Mouse (Mus musculus) midbrain, postnatal 0 days (tissue): ENCODE data around the gene Plekhh1. TPM values are rescaled to one million over a fixed set of nuclear protein-coding genes. Genes with fewer than 3 reads are reported as not detected.

Experiments
- ATAC-seq: fragments of 200-750 bp; cut with Nextera tagmentation; 2 replicates; pipeline ENCODE4 v1.8.0; 2017; ENCODE audit warnings: moderate number of reproducible peaks, mild to moderate bottlenecking, moderate TSS enrichment, moderate library complexity; ENCODE audit not compliant: low FRiP score
- DNase-seq: peaks from one replicate; pipeline ENCODE4 v3.0.0-alpha.2; 2015; ENCODE audit warnings: low spot score
- H3K27ac ChIP-seq: fragments of 300-500 bp; sonication (generic); 2 replicates; pipeline ENCODE4 v1.5.1; 2014; ENCODE audit warnings: low read depth, mild to moderate bottlenecking, low read length, mixed read lengths
- H3K27me3 ChIP-seq: fragments of 300-500 bp; sonication (generic); 2 replicates; pipeline ENCODE4 v1.6.1; 2014; ENCODE audit warnings: low read length, control low read depth, mixed read lengths; ENCODE audit not compliant: insufficient read depth
- H3K36me3 ChIP-seq: fragments of 300-500 bp; sonication (generic); 2 replicates; pipeline ENCODE4 v1.6.1; 2014; ENCODE audit warnings: low read length, control low read depth, mixed read lengths; ENCODE audit not compliant: insufficient read depth
- H3K4me1 ChIP-seq: fragments of 300-500 bp; sonication (generic); 2 replicates; pipeline ENCODE4 v1.6.1; 2014; ENCODE audit warnings: mild to moderate bottlenecking, control low read depth, antibody characterized with exemption, low read length, mixed read lengths; ENCODE audit not compliant: insufficient read depth
- H3K4me2 ChIP-seq: fragments of 300-500 bp; sonication (generic); 2 replicates; pipeline ENCODE4 v1.6.1; 2014; ENCODE audit warnings: low read depth, mild to moderate bottlenecking, low read length, mixed read lengths; ENCODE audit not compliant: poor library complexity, severe bottlenecking
- H3K4me3 ChIP-seq: fragments of 300-500 bp; sonication (generic); 2 replicates; pipeline ENCODE4 v1.5.1; 2014; ENCODE audit warnings: low read depth, mild to moderate bottlenecking, low read length, moderate library complexity
- H3K9ac ChIP-seq: fragments of 300-500 bp; sonication (generic); replicated peaks from 2 replicates; pipeline ENCODE4 v1.6.1; 2014; ENCODE audit warnings: mild to moderate bottlenecking, low read length, moderate library complexity, mixed read lengths; ENCODE audit not compliant: poor library complexity, severe bottlenecking
- H3K9me3 ChIP-seq: fragments of 300-500 bp; sonication (generic); 2 replicates; pipeline ENCODE4 v1.6.1; 2016; ENCODE audit warnings: low read length, control low read depth
- CTCF ChIP-seq: IDR thresholded peaks from 2 replicates; pipeline ENCODE4 v1.5.1; 2016; ENCODE audit warnings: antibody characterized with exemption, mild to moderate bottlenecking
- WGBS: fragments of 180-500 bp; shearing (Covaris S2); extraction: QIAGEN DNeasy Blood & Tissue Kit; methylation state at CpG from one replicate; pipeline ENCODE4 v1.1.7; 2014; 5-methylcytosine and 5-hydroxymethylcytosine counted together
- polyA plus RNA-seq: library from polyadenylated mRNA; unstranded; fragments of >200 nt; fragmentation: Nextera tagmentation; extraction: Ambion mirVana; gene quantifications from 2 replicates; pipeline ENCODE4 v1.2.1, GENCODE M21; 2015
- total RNA-seq: library from RNA; depleted of rRNA; stranded (reverse); fragments of >200 nt; gene quantifications from 2 replicates; pipeline ENCODE4 v1.2.3, GENCODE M21; 2014

Plekhh1 gene
- total and polyA plus RNA-seq, 2 experiments from 2014 or later, result 1.00 to 5.4 TPM

- TF ChIP-seq CTCF, result no peak
- no peak overlapping the region for H3K4me2 ChIP-seq
- H3K9me3 ChIP-seq, result no peaks in the 10 kb centered on the region
- H3K9ac ChIP-seq, result no peak overlapping the region
- no peak for DNase-seq
- ATAC-seq, result no peak
- H3K27ac ChIP-seq, result no peak overlapping the region
- WGBS, result 88% methylated on average over 2 of the region's 2 CpGs
- peaks cover 24% of the 10 kb centered on the region for H3K36me3 ChIP-seq
- H3K27me3 ChIP-seq, result no peaks in the 10 kb centered on the region
- no peaks in the 10 kb centered on the region for H3K4me1 ChIP-seq
- no peak overlapping the region for H3K4me3 ChIP-seq
Measured at GRCm38 (mm10) chr12:79049807-79050206, 20.8 kb downstream of the Plekhh1 start.

GRCm38 (mm10) chr12:79050545-79051212, 21.7 kb downstream of the Plekhh1 start:
- Histone ChIP-seq H3K9me3 (no peaks in the 10 kb centered on the region), H3K36me3 (peaks cover 26% of the 10 kb centered on the region), H3K4me2 (no peak overlapping the region), H3K27me3 (no peaks in the 10 kb centered on the region), H3K4me3 (no peak overlapping the region), H3K9ac (no peak overlapping the region), H3K27ac (no peak overlapping the region), H3K4me1 (no peaks in the 10 kb centered on the region)
- DNase-seq, result no peak
- no peak for ATAC-seq
- TF ChIP-seq CTCF, result no peak
- 85% methylated on average over 3 of the region's 3 CpGs for WGBS

- H3K4me2 ChIP-seq, result no peak overlapping the region
- peaks cover 30% of the 10 kb centered on the region for H3K36me3 ChIP-seq
- no peaks in the 10 kb centered on the region for H3K4me1 ChIP-seq
- no peak overlapping the region for H3K27ac ChIP-seq
- no peak for ATAC-seq
- H3K27me3 ChIP-seq, result no peaks in the 10 kb centered on the region
- DNase-seq, result no peak
- H3K9me3 ChIP-seq, result no peaks in the 10 kb centered on the region
- no peak overlapping the region for H3K4me3 ChIP-seq
- no peak for TF ChIP-seq CTCF
- WGBS, result 90% methylated on average over 2 of the region's 2 CpGs
- no peak overlapping the region for H3K9ac ChIP-seq
Measured at GRCm38 (mm10) chr12:79052073-79052472, 23.1 kb downstream of the Plekhh1 start.

GRCm38 (mm10) chr12:79055276-79055675, 26.3 kb downstream of the Plekhh1 start:
- H3K4me1 ChIP-seq, result no peaks in the 10 kb centered on the region
- no peaks in the 10 kb centered on the region for H3K9me3 ChIP-seq
- H3K27me3 ChIP-seq, result no peaks in the 10 kb centered on the region
- peaks cover 24% of the 10 kb centered on the region for H3K36me3 ChIP-seq
- no peak overlapping the region for H3K4me2 ChIP-seq
- TF ChIP-seq CTCF, result no peak
- DNase-seq, result no peak
- ATAC-seq, result no peak
- no peak overlapping the region for H3K9ac ChIP-seq
- whole genome bisulfite sequencing, result 94% methylated on average over 7 of the region's 7 CpGs
- H3K27ac ChIP-seq, result no peak overlapping the region
- H3K4me3 ChIP-seq, result no peak overlapping the region

- Histone ChIP-seq H3K9ac (no peak overlapping the region), H3K4me3 (no peak overlapping the region), H3K4me2 (no peak overlapping the region), H3K9me3 (no peaks in the 10 kb centered on the region), H3K27me3 (no peaks in the 10 kb centered on the region), H3K36me3 (peaks cover 15% of the 10 kb centered on the region), H3K4me1 (no peaks in the 10 kb centered on the region), H3K27ac (no peak overlapping the region)
- 77% methylated on average over 6 of the region's 6 CpGs for WGBS
- TF ChIP-seq CTCF, result no peak
- DNase-seq, result no peak
- no peak for ATAC-seq
Measured at GRCm38 (mm10) chr12:79059573-79059972, 30.6 kb downstream of the Plekhh1 start.

GRCm38 (mm10) chr12:79060134-79060533, 31.2 kb downstream of the Plekhh1 start:
- Histone ChIP-seq H3K27ac (no peak overlapping the region), H3K4me3 (no peak overlapping the region), H3K9ac (no peak overlapping the region), H3K36me3 (peaks cover 14% of the 10 kb centered on the region), H3K27me3 (no peaks in the 10 kb centered on the region), H3K4me2 (no peak overlapping the region), H3K9me3 (no peaks in the 10 kb centered on the region), H3K4me1 (no peaks in the 10 kb centered on the region)
- ATAC-seq (no peak), DNase-seq (no peak)
- 97% methylated on average over 9 of the region's 9 CpGs for WGBS
- no peak for TF ChIP-seq CTCF
